Mouse (Mus musculus) hindbrain, embryonic 15.5 days (tissue): ENCODE measurements around the gene Mtch2. TPM values are rescaled to one million over a fixed set of nuclear protein-coding genes. Genes with fewer than 3 reads are reported as not detected.
"Not testable (repeated sequence)": the region's sequence is repeated elsewhere in the genome, so short reads cannot be mapped to it uniquely, and the experiment has no call there.

Source experiments
- ATAC-seq: fragments of 200-750 bp; cut with Nextera tagmentation; 2 replicates; pipeline ENCODE4 v1.8.0; 2017; ENCODE audit warnings: low read depth, moderate number of reproducible peaks, moderate TSS enrichment; ENCODE audit not compliant: low FRiP score
- H3K27ac ChIP-seq: fragments of 300-500 bp; sonication (generic); replicated peaks from 2 replicates; pipeline ENCODE4 v1.5.1; 2015; ENCODE audit warnings: mild to moderate bottlenecking, inconsistent platforms
- H3K27me3 ChIP-seq: fragments of 300-500 bp; sonication (generic); 2 replicates; pipeline ENCODE4 v1.6.1; 2015; ENCODE audit warnings: control low read depth, inconsistent platforms
- H3K36me3 ChIP-seq: fragments of 300-500 bp; sonication (generic); 2 replicates; pipeline ENCODE4 v1.6.1; 2015; ENCODE audit warnings: control low read depth, inconsistent platforms
- H3K4me1 ChIP-seq: fragments of 300-500 bp; sonication (generic); replicated peaks from 2 replicates; pipeline ENCODE4 v1.6.1; 2015; ENCODE audit warnings: control low read depth, inconsistent platforms
- H3K4me2 ChIP-seq: fragments of 300-500 bp; sonication (generic); 2 replicates; pipeline ENCODE4 v1.6.1; 2015; ENCODE audit warnings: moderate library complexity, mild to moderate bottlenecking, inconsistent platforms
- H3K4me3 ChIP-seq: fragments of 300-500 bp; sonication (generic); 2 replicates; pipeline ENCODE4 v1.5.1; 2015; ENCODE audit warnings: mild to moderate bottlenecking, inconsistent platforms
- H3K9ac ChIP-seq: fragments of 300-500 bp; sonication (generic); 2 replicates; pipeline ENCODE4 v1.6.1; 2015; ENCODE audit warnings: inconsistent platforms
- H3K9me3 ChIP-seq: fragments of 300-500 bp; sonication (generic); 2 replicates; pipeline ENCODE4 v1.6.1; 2016; ENCODE audit warnings: control low read depth, inconsistent platforms
- WGBS: fragments of 180-500 bp; shearing (Covaris S2); methylation state at CpG from one replicate; pipeline ENCODE4 v1.1.7; 2015; 5-methylcytosine and 5-hydroxymethylcytosine counted together
- polyA plus RNA-seq: library from polyadenylated mRNA; unstranded; fragments of >200 nt; fragmentation: Nextera tagmentation; extraction: Ambion mirVana; gene quantifications from 2 replicates; pipeline ENCODE4 v1.2.1, GENCODE M21; 2015

The Mtch2 gene
- polyA plus RNA-seq, 1 experiment from 2014 or later, result 231 TPM

GRCm38 (mm10) chr2:90889550-90890548 is 42.9 kb downstream of the Mtch2 start:
- WGBS, result 3% methylated on average over 126 of the region's 133 CpGs
- Histone ChIP-seq H3K36me3 (peaks cover 17% of the 10 kb centered on the region; the same call in 1 of the 2 replicates), H3K4me1 (peaks cover 49% of the 10 kb centered on the region), H3K27me3 (no peaks in the 10 kb centered on the region), H3K4me2 (peak overlapping the region; percentile 79), H3K9ac (peak overlapping the region; percentile 43), H3K27ac (peak overlapping the region; percentile 77), H3K9me3 (no peaks in the 10 kb centered on the region), H3K4me3 (peak overlapping the region; percentile 44)
- peak; percentile 48 for ATAC-seq

DNA sequence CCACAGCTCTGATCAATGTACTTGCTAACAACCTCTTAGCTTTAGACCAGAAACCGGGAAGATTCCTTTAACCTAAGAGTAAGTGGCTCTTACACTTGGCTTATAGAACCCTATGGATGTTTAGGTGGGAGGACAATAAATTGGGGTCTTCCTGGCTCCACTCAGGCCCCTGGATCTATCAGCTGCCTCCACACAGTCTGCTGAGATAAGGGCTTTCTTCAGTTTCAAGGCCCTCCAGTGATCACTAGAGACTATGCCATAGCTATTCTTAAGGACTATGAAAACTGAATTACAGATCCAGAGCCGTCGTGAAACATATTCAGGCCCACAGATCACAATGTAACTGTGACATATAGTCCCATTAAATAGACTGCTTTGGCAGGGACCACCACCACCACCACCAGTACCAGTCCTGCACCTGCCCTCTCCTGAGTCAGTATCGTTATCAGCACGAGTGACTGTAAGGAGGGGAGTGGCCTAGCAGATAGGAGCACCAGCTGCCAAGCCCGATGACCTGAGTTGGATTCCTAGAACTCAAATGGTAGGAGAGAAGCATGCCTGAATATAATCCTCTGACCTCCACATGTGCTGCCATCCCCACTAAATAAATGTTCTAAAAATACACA is 46.8 kb downstream of the Mtch2 start:
- no peaks in the 10 kb centered on the region for H3K27me3 ChIP-seq
- 93% methylated on average over 6 of the region's 6 CpGs for WGBS
- H3K4me3 ChIP-seq, result no peak overlapping the region
- H3K9me3 ChIP-seq, result no peaks in the 10 kb centered on the region
- H3K4me2 ChIP-seq, result no peak overlapping the region
- no peak overlapping the region for H3K9ac ChIP-seq
- peaks cover 29% of the 10 kb centered on the region for H3K4me1 ChIP-seq
- no peak overlapping the region for H3K27ac ChIP-seq
- peaks cover 39% of the 10 kb centered on the region for H3K36me3 ChIP-seq
- no peak for ATAC-seq

DNA sequence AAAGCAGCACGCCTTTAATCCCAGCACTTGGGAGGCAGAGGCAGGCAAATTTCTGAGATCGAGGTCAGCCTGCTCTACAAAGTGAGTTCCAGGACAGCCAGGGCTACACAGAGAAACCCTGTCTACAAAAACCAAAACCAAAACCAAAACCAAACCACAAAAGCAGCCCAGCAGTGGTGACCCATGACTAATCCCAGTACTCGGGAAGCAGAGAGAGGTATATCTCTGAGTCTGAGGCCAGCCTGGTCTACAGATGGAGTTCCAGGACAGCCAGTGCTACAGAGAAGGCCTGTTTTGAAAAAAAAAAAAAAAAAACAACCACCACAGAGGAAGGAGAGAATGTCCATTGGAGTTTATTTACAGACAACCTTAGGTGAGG is 47.3 kb downstream of the Mtch2 start:
- not testable (repeated sequence) for H3K27ac ChIP-seq, H3K9me3 ChIP-seq, ATAC-seq, H3K9ac ChIP-seq, H3K4me2 ChIP-seq, H3K4me3 ChIP-seq, H3K27me3 ChIP-seq
- 91% methylated on average over 3 of the region's 3 CpGs for WGBS
- Histone ChIP-seq H3K36me3 (peaks cover 39% of the 10 kb centered on the region), H3K4me1 (peaks cover 24% of the 10 kb centered on the region)

DNA sequence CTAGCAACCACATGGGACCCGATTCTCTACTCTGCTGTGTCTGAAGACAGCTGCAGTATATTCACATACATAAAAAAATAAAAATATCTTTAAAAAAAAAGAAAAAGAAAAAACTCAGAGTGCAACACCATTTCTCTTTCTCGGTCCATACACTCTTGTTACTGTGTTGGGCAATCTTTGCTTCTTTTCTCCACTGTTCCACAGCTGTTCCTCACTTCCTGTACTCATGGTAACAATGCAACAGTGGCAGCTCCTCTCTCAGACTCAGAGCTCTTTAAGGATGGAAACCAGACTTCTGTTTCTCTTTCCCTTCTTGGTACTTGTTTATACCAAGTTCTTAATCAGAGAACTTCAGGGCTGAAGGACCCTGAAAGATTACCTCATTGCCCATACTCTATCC is 56.4 kb downstream of the Mtch2 start:
- 92% methylated on average over 2 of the region's 2 CpGs for WGBS
- peaks cover 33% of the 10 kb centered on the region for H3K36me3 ChIP-seq
- no peaks in the 10 kb centered on the region for H3K27me3 ChIP-seq
- H3K27ac ChIP-seq, result peak overlapping the region; percentile 95; the same call in 1 of the 2 replicates
- peak overlapping the region; percentile 88 for H3K9ac ChIP-seq
- ATAC-seq, result no peak
- H3K4me2 ChIP-seq, result peak overlapping the region; percentile 72
- H3K4me3 ChIP-seq, result peak overlapping the region; percentile 80
- peaks cover 37% of the 10 kb centered on the region for H3K4me1 ChIP-seq
- H3K9me3 ChIP-seq, result no peaks in the 10 kb centered on the region

DNA sequence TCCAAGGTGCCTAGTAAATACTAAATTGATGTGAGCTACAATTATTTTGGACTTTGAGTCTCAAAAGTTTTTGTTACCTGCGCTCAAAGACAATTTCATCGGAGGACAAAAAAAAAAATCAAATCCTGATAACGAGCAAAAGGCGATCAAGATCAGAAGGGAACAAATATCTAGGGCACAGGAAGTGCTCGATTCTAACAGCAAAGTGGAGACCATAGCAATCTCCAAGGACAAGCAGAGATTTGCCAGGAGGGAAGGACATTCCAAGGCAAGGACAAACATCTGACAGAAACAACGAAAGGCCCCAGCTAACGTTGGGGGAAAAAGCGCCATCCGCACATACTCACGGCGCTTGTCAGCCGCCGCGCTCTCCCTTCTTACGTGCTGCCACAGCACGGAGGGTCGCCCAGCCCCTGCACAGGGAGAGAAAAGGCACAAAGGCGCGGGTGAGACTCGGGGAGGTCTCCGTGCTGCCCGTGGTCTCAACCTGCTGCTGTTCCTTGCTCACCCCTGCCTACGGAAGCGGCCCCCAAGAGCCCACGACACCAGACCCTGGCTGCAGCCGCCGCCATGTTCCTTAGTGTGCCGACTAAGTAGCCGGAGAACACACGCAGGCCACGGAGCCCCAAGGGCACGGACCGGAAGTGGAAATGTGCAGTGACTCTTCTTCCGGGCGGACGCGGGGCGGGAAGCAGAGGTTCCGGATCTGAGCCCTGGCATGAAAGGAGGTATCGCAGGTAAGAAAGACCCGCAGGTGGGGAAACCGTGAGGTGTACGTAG is 57.3 kb downstream of the Mtch2 start, which contains the start of the genes Kbtbd4 and Ndufs3:
Kbtbd4 (plus strand) TSS at position 665 of the 780 bp plus-strand sequence.
Ndufs3 (minus strand) TSS at position 752 of the 780 bp plus-strand sequence.
- Histone ChIP-seq H3K4me2 (peak within 1 kb of the TSS; percentile 72), H3K27ac (peak within 1 kb of the TSS; percentile 95), H3K27me3 (no peaks in the 10 kb centered on the region), H3K36me3 (peaks cover 39% of the 10 kb centered on the region), H3K9me3 (no peaks in the 10 kb centered on the region), H3K4me1 (peaks cover 37% of the 10 kb centered on the region), H3K4me3 (peak within 1 kb of the TSS; percentile 80), H3K9ac (peak within 1 kb of the TSS; percentile 88)
- under 1% methylated on average over 43 of the region's 43 CpGs for WGBS
- peak; percentile 94 for ATAC-seq

DNA sequence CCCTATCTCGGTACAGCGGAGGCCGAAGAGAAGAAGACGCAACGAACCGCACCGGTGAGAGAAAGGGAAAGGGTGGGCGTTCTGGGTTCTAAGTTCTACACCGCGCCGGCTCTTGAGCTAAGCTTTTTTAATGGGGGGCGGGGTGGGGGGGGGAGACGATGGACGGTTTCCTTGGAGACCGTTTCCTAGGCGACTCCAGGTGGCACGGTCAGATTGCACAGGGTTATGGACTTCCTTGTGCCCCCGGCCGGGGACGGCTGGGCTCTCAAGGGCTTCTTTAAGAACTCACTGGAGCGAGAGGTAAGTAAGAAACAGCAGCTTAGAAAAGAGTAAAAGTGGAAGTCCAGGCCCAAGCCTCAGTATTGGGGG is 57.9 kb downstream of the Mtch2 start:
- H3K27ac ChIP-seq, result peak overlapping the region; percentile 95
- H3K4me2 ChIP-seq, result peak overlapping the region; percentile 64
- no peak; the same call in 1 of the 2 replicates for ATAC-seq
- 0% methylated on average over 21 of the region's 21 CpGs for WGBS
- H3K36me3 ChIP-seq, result peaks cover 44% of the 10 kb centered on the region
- peaks cover 37% of the 10 kb centered on the region for H3K4me1 ChIP-seq
- peak overlapping the region; percentile 80 for H3K4me3 ChIP-seq
- H3K9ac ChIP-seq, result peak overlapping the region; percentile 88
- H3K27me3 ChIP-seq, result no peaks in the 10 kb centered on the region
- no peaks in the 10 kb centered on the region for H3K9me3 ChIP-seq

DNA sequence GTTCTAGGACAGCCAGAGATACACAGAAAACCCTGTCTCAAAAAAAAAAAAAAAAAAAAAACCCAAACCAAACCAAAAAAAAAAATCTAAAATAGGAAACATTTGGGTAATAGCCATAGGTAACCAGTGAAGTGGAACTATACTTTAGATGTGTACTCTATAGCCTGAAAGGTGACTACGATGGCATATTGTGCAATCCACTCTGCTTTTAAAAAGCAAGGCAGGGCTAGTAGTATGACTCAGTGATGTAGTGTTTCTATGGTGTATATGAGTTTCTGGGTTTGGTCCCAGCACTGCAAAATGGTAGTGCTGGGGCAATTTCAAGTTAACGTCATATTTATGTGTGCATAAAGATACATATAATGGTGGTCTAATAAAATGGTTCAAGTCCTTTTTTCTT is 59.8 kb downstream of the Mtch2 start:
- no peak overlapping the region for H3K4me3 ChIP-seq
- H3K27me3 ChIP-seq, result no peaks in the 10 kb centered on the region
- no peak for ATAC-seq
- 95% methylated on average over 2 of the region's 2 CpGs for WGBS
- H3K4me2 ChIP-seq, result no peak overlapping the region
- H3K4me1 ChIP-seq, result peaks cover 37% of the 10 kb centered on the region
- H3K27ac ChIP-seq, result no peak overlapping the region
- H3K9me3 ChIP-seq, result no peaks in the 10 kb centered on the region
- peaks cover 50% of the 10 kb centered on the region for H3K36me3 ChIP-seq
- H3K9ac ChIP-seq, result no peak overlapping the region

DNA sequence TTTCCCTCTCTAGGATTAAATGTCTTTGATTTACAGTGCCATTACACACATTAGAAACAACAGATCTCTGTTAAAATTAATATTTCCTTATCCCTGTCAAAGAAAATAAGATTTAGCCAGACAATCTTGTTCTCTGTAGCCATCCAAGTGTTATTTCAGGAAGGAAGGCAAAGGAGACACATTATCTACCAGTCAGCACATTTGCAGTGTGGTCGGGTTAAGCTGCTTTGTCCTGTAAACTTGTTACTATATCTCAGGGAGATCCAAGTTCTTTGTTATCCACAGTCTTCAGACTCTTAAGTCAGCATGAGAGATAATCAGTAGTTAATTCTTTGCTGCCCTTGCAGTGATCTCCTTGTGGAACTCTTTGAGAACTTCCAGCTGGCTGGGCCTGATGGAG is 63.9 kb downstream of the Mtch2 start:
- Histone ChIP-seq H3K36me3 (peaks cover 64% of the 10 kb centered on the region), H3K9ac (no peak overlapping the region), H3K4me3 (no peak overlapping the region), H3K9me3 (no peaks in the 10 kb centered on the region), H3K27ac (no peak overlapping the region), H3K4me2 (no peak overlapping the region), H3K27me3 (no peaks in the 10 kb centered on the region), H3K4me1 (peaks cover 33% of the 10 kb centered on the region)
- no peak for ATAC-seq
- WGBS, result 91% methylated on average over 1 of the region's 1 CpGs

GRCm38 (mm10) chr2:90911668-90912067 is 64.7 kb downstream of the Mtch2 start:
- WGBS, result 89% methylated on average over 1 of the region's 1 CpGs
- H3K9me3 ChIP-seq, result no peaks in the 10 kb centered on the region

DNA sequence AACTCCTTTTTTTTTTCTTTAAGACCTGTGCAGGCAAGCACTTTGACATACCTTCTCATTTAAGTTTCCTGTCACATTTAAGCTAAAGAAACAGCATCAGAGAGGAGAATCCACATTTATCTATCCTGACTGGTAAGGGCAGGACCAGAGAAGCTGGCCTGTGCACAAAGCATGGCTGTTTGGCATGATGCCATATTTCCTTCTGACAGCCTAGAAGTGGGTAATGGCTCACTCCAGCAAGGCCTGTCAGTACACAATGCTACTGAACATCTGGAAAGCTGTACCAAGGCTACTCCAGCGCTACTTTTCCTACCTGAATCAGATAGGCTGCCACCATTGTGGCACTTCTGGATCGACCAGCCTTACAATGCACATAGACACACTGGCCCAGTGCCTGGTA is 66.7 kb downstream of the Mtch2 start:
- Histone ChIP-seq H3K9me3 (no peaks in the 10 kb centered on the region), H3K27me3 (no peaks in the 10 kb centered on the region), H3K36me3 (peaks cover 47% of the 10 kb centered on the region), H3K4me2 (no peak overlapping the region), H3K4me1 (peaks cover 40% of the 10 kb centered on the region), H3K4me3 (no peak overlapping the region), H3K27ac (no peak overlapping the region), H3K9ac (no peak overlapping the region)
- ATAC-seq, result no peak
- WGBS, result 65% methylated on average over 2 of the region's 2 CpGs

More at GRCm38 (mm10) chr2:90911668-90912067, 64.7 kb downstream of the Mtch2 start:
- Histone ChIP-seq H3K27ac (no peak overlapping the region), H3K36me3 (peaks cover 61% of the 10 kb centered on the region), H3K4me2 (no peak overlapping the region), H3K27me3 (no peaks in the 10 kb centered on the region), H3K4me3 (no peak overlapping the region), H3K4me1 (peaks cover 35% of the 10 kb centered on the region), H3K9ac (no peak overlapping the region)
- no peak for ATAC-seq

- H3K36me3 ChIP-seq, result peaks cover 31% of the 10 kb centered on the region
- peaks cover 40% of the 10 kb centered on the region for H3K4me1 ChIP-seq
- peak overlapping the region; percentile 95; the same call in 1 of the 2 replicates for H3K9ac ChIP-seq
- no peaks in the 10 kb centered on the region for H3K9me3 ChIP-seq
- H3K27me3 ChIP-seq, result no peaks in the 10 kb centered on the region
- no peak overlapping the region for H3K4me3 ChIP-seq
- ATAC-seq, result no peak
- H3K27ac ChIP-seq, result no peak overlapping the region
- H3K4me2 ChIP-seq, result peak overlapping the region; percentile 96; the same call in 1 of the 2 replicates
- 48% methylated on average over 1 of the region's 1 CpGs for WGBS
Observed at GRCm38 (mm10) chr2:90915516-90915915, 68.6 kb downstream of the Mtch2 start.
